Mouse (Mus musculus) liver, embryonic 12.5 days (tissue): Measurements from ENCODE around the gene Gabrr2. TPM values are rescaled to one million over a fixed set of nuclear protein-coding genes. Genes with fewer than 3 reads are reported as not detected.

Source experiments
- ATAC-seq: fragments of 200-750 bp; cut with Nextera tagmentation; 2 replicates; pipeline ENCODE4 v1.8.0; 2017; ENCODE audit warnings: moderate number of reproducible peaks, mild to moderate bottlenecking, moderate library complexity
- H3K27ac ChIP-seq: fragments of 300-500 bp; sonication (generic); 2 replicates; pipeline ENCODE4 v1.5.1; 2016; ENCODE audit warnings: mild to moderate bottlenecking
- H3K27me3 ChIP-seq: fragments of 300-500 bp; sonication (generic); replicated peaks from 2 replicates; pipeline ENCODE4 v1.6.1; 2016; ENCODE audit warnings: mild to moderate bottlenecking, moderate library complexity
- H3K36me3 ChIP-seq: fragments of 300-500 bp; sonication (generic); 2 replicates; pipeline ENCODE4 v1.6.1; 2016; ENCODE audit warnings: mild to moderate bottlenecking, moderate library complexity
- H3K4me1 ChIP-seq: fragments of 300-500 bp; sonication (generic); 2 replicates; pipeline ENCODE4 v1.6.1; 2016
- H3K4me2 ChIP-seq: fragments of 300-500 bp; sonication (generic); 2 replicates; pipeline ENCODE4 v1.6.1; 2016; ENCODE audit warnings: mild to moderate bottlenecking, moderate library complexity
- H3K4me3 ChIP-seq: fragments of 300-500 bp; sonication (generic); 2 replicates; pipeline ENCODE4 v1.5.1; 2016; ENCODE audit warnings: mild to moderate bottlenecking, moderate library complexity
- H3K9ac ChIP-seq: fragments of 300-500 bp; sonication (generic); 2 replicates; pipeline ENCODE4 v1.6.1; 2016; ENCODE audit warnings: mild to moderate bottlenecking, moderate library complexity
- H3K9me3 ChIP-seq: fragments of 300-500 bp; sonication (generic); replicated peaks from 2 replicates; pipeline ENCODE4 v1.6.1; 2016; ENCODE audit warnings: mild to moderate bottlenecking, moderate library complexity
- WGBS: fragments of 180-500 bp; shearing (Covaris S2); methylation state at CpG from one replicate; pipeline ENCODE4 v1.1.7; 2016; ENCODE audit not compliant: insufficient replicate concordance; 5-methylcytosine and 5-hydroxymethylcytosine counted together
- polyA plus RNA-seq: library from polyadenylated mRNA; unstranded; fragments of >200 nt; fragmentation: Nextera tagmentation; extraction: Ambion mirVana; gene quantifications from 2 replicates; pipeline ENCODE4 v1.2.1, GENCODE M21; 2016

Gene Gabrr2
- not detected in 2 replicates for polyA plus RNA-seq

DNA sequence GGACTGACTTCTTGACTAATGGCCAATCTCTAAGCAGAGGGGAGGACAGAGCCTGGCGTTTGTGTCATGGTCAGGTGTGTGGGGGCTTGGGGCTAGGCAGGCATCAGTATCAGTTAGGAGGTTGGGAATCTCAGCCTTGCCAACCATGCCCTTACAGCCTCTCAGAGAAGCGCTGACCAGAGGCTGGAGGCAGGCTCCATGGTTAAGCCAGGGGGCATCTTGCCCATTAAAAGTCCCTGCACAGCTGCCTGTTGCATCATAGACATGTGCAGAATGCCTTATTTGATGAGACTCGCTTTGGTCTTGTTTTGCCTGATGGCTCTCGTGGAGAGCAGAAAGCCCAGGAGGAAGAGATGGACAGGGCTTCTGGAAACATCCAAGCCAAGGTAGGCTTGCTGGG lies at the start of gene Gabrr2:
TSS of gene Gabrr2 (plus strand) at position 19 of the 400 bp plus-strand sequence.
- no peak within 1 kb of the TSS for H3K4me3 ChIP-seq
- no peak for ATAC-seq
- no peaks in the 10 kb centered on the region for H3K9me3 ChIP-seq
- 65% methylated on average over 4 of the region's 4 CpGs for WGBS
- H3K27me3 ChIP-seq, result 0 out of 2 replicates have a peak, but pooled peaks cover 9% of the 10 kb centered on the region
- H3K27ac ChIP-seq, result no peak within 1 kb of the TSS
- H3K36me3 ChIP-seq, result no peaks in the 10 kb centered on the region
- H3K9ac ChIP-seq, result no peak within 1 kb of the TSS
- no peak within 1 kb of the TSS for H3K4me2 ChIP-seq
- H3K4me1 ChIP-seq, result no peaks in the 10 kb centered on the region

DNA sequence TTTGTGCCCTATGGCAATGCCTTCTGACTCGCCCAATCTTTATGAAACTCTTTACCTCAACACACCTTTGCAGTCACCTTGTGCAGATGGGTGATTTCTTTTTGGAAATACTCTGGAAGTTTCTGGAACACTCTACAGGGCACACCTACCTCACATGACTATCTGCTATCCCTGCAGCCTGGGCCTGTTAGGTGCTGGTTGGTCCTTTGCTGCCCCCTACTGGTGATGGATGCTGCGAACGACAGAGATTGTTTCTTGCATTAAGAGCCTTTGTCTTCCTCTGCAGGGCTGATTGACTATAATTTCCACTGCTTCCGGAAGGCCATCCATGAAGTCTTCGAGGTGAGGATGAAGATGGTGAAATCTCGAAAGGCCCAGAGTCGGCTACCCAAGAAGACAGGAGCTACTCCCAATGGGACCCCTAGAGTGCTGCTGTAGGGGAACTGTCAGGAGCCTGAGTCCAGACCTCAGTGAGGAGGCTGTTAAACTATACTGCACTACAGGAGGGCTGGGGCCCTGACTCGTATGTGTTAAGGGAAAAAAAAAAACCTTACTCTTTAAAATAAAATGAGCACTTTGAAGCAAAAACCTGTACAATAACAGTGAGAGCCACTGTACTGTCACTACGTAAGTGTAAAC lies 44.3 kb upstream of the Gabrr2 start:
- no peaks in the 10 kb centered on the region for H3K36me3 ChIP-seq
- peak; percentile 61; the same call in 1 of the 2 replicates for ATAC-seq
- no peak overlapping the region for H3K27ac ChIP-seq
- peaks cover 17% of the 10 kb centered on the region for H3K27me3 ChIP-seq
- 26% methylated on average over 9 of the region's 9 CpGs for WGBS
- H3K9ac ChIP-seq, result no peak overlapping the region
- no peaks in the 10 kb centered on the region for H3K9me3 ChIP-seq
- no peaks in the 10 kb centered on the region for H3K4me1 ChIP-seq
- no peak overlapping the region for H3K4me2 ChIP-seq
- no peak overlapping the region for H3K4me3 ChIP-seq

DNA sequence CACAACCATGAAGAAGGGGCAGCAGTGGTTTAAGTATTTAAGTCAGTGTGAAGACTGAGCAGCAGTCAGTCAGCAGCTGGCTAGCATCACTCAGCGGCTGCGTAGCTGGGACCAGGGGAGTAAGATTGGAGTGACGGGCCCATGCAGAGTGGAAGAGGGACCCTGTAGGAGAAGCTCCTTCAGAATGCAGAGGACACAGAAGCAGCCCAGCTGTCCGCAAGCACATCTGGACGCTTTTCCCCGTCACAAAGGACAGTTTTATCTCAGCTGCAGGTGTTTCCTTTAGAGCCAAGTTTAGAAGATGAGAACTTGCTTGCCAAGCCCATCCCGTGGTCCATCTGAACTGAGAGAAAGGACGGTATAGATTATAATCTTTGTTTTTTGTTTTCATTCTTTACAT lies 38.4 kb upstream of the Gabrr2 start:
- H3K36me3 ChIP-seq, result 0 out of 2 replicates have a peak, but pooled peaks cover 3% of the 10 kb centered on the region
- WGBS, result 56% methylated on average over 8 of the region's 8 CpGs
- no peak overlapping the region for H3K4me2 ChIP-seq
- H3K4me1 ChIP-seq, result no peaks in the 10 kb centered on the region
- no peaks in the 10 kb centered on the region for H3K9me3 ChIP-seq
- no peak overlapping the region for H3K27ac ChIP-seq
- H3K27me3 ChIP-seq, result peaks cover 40% of the 10 kb centered on the region
- no peak overlapping the region for H3K9ac ChIP-seq
- H3K4me3 ChIP-seq, result no peak overlapping the region
- ATAC-seq, result no peak

DNA sequence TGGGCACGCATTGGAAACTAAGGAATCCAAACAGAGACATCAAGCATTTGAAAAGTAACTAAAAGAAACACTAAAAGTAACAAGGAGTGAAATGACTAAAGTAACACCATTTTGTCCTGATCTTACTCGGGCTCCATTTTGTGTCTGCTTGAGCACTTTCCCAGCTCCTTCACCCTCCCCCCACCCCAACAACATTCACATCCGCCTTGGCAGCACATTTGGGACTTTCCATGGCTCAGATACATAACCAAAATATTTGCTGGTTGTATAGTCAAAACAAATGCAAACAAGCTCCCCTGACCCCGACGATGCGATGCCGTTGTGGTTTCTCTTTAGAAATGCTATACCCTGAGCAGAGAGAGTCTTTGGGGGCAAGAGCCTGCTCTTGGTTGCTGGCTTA lies 33.7 kb upstream of the Gabrr2 start:
- no peak overlapping the region for H3K27ac ChIP-seq
- WGBS, result 75% methylated on average over 7 of the region's 7 CpGs
- H3K4me1 ChIP-seq, result peaks cover 30% of the 10 kb centered on the region
- no peak overlapping the region for H3K4me2 ChIP-seq
- H3K36me3 ChIP-seq, result 0 out of 2 replicates have a peak, but pooled peaks cover 3% of the 10 kb centered on the region
- H3K4me3 ChIP-seq, result no peak overlapping the region
- no peaks in the 10 kb centered on the region for H3K9me3 ChIP-seq
- peaks cover 23% of the 10 kb centered on the region for H3K27me3 ChIP-seq
- H3K9ac ChIP-seq, result no peak overlapping the region
- ATAC-seq, result no peak

DNA sequence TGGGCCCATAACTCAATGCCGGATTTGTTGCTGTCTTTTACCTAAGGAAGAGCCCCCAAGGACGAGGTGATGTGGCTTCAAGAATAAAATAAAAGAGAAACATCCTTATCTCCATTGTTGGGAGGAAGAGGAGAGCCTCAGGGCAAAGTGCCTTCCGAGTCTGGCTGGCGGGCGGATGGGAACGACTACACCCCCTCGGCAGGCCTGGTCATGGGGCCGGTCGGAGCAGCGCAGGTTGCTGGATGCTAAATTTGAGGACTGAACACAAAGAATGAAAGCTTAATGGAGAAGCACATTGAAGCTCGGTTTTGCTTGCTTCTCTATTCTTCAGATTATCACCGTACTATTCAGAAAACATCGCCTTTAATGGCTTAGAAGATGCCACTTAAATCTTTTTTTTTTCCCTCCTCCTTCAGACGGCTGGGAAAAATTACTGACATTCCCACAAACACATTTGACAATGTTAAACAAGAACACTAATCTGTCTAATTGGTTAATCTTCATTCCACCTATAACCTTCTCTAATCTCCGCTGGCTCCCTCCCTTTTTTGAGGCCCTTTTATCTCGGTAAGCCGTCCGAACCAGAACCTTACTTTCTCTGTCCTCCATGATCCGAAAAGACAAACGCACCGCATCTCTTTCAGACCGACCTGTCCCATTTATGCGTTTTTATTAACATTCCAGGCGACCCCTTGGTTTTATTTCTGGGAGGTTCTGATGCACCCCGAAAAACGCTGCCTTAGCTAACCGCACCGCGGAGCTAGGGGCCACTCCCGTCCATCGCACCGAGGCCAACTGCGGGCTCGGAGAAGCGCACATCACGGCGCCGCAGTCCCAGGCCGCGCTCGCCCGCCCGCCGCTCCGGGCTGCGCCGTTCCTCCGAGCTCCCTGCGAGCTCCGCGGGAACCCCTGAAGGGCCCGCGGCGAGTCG lies 32.3 kb upstream of the Gabrr2 start:
- Histone ChIP-seq H3K9me3 (no peaks in the 10 kb centered on the region), H3K4me3 (peak overlapping the region; percentile 83), H3K9ac (peak overlapping the region; percentile 93), H3K27ac (peak overlapping the region; percentile 92), H3K4me1 (peaks cover 31% of the 10 kb centered on the region), H3K4me2 (peak overlapping the region; percentile 92), H3K36me3 (peaks cover 10% of the 10 kb centered on the region), H3K27me3 (peaks cover 20% of the 10 kb centered on the region)
- ATAC-seq, result peak; percentile 67
- WGBS, result 4% methylated on average over 55 of the region's 55 CpGs

DNA sequence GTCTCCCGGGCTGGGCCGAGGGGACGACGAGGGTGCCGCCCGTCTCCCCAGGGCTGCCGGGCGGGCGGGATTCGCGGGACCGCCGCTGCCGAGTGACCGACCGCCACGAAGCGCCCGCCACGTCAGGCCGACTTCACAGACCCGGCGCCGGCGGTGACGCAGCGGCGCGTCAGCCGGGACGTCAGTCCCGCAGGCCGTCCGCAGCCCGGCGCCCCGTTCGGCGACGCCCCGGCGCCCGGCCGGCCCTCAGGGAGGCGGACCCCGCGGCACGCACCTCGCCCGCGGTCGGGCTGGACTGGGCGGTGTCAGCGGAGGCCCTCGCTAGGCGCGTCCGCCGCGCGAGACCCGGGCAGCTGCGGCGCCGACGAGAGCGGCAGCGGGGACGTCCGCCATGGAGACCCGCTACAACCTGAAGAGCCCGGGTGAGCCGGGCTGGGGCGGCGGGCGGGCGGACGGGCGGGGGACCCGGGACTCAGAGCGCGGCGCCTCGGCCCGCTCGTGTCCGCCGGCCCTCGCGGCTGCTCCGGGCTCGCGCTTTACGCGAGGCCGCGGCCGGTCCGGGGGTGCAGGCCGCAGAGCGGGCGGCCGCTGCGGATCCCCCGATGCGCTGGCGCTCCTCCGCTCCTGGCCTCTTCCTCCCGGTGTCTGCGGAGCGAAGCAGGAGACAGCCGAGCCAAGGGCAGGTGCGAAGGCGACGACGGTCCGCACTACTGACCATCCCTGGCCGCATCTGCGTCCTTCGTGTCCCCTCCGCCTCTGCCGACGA lies 31.4 kb upstream of the Gabrr2 start, which contains the start of gene Ube2j1:
TSS of gene Ube2j1 (plus strand) at position 222 of the 766 bp plus-strand sequence.
- peak; percentile 99 for ATAC-seq
- Histone ChIP-seq H3K9ac (peak within 1 kb of the TSS; percentile 93), H3K4me3 (peak within 1 kb of the TSS; percentile 83), H3K9me3 (no peaks in the 10 kb centered on the region), H3K36me3 (peaks cover 15% of the 10 kb centered on the region), H3K4me2 (peak within 1 kb of the TSS; percentile 92), H3K4me1 (peaks cover 31% of the 10 kb centered on the region), H3K27me3 (peaks cover 20% of the 10 kb centered on the region), H3K27ac (peak within 1 kb of the TSS; percentile 92)
- WGBS, result under 1% methylated on average over 110 of the region's 123 CpGs

DNA sequence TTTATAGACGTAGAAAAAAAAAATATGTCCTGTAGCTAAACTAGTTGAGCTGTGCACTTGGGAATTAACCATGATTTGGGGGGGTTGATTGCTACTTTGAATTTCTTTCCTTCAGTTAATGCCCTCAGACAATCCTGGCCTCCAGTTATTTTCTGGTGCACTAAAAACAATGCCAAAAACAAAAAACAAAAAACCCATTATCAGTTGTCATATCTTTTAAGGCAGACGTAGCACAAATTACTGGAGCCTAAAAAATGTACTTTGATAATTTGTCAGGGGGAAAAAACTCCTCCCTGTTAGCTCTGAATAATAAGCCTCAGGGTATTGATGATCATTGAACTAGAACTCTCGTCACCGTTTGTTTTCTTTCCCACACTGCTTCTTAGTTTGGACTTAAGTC lies 30.8 kb upstream of the Gabrr2 start:
- Histone ChIP-seq H3K4me1 (peaks cover 31% of the 10 kb centered on the region), H3K36me3 (peaks cover 22% of the 10 kb centered on the region), H3K27me3 (peaks cover 20% of the 10 kb centered on the region), H3K9me3 (no peaks in the 10 kb centered on the region), H3K27ac (peak overlapping the region; percentile 92; the same call in 1 of the 2 replicates), H3K9ac (peak overlapping the region; percentile 93), H3K4me3 (peak overlapping the region; percentile 83), H3K4me2 (peak overlapping the region; percentile 92)
- WGBS, result 27% methylated on average over 4 of the region's 4 CpGs
- ATAC-seq, result no peak

DNA sequence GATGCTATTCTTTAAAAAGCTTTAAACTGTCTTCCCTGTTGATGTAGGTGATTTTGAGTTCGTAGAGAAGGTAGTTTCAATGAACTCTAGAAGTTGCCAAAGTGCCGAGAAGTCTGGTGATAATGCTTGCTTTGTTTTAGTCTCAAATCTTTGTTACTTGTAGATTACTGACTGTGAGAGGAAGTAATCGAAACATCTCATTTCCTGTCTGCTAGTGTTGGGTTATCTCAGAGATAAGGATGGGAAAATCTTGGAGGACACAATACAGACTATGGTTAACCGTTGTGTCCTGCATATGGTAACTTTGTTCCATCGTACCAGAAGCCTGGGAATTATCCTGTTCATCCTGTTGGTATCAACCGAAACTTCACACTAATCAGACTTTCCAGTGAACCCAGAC lies 29.3 kb upstream of the Gabrr2 start:
- peaks cover 31% of the 10 kb centered on the region for H3K4me1 ChIP-seq
- no peak overlapping the region for H3K4me3 ChIP-seq
- H3K27me3 ChIP-seq, result peaks cover 12% of the 10 kb centered on the region
- H3K4me2 ChIP-seq, result peak overlapping the region; percentile 92; the same call in 1 of the 2 replicates
- H3K27ac ChIP-seq, result no peak overlapping the region
- H3K36me3 ChIP-seq, result peaks cover 24% of the 10 kb centered on the region
- no peaks in the 10 kb centered on the region for H3K9me3 ChIP-seq
- 31% methylated on average over 6 of the region's 6 CpGs for WGBS
- ATAC-seq, result no peak
- H3K9ac ChIP-seq, result no peak overlapping the region; the same call in 1 of the 2 replicates

DNA sequence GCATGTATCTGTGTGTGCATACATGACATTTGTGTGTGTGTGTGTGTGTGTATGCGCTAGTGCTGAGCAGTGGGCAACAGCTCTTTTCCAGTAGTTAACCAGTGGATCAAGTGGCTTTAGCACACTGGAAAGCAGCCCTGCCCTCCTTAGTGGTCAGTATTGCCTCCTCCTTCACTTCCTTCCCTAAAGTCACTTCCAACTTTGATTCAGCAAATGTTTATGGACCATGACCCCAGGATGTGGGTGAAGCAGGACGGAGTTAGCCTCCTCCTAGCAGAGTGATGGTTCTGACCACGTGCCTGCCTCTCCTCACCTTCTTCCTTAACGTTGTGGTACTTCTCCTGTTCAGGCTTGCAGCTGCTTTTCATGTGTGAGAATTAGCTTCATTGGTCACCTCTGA lies 23.0 kb upstream of the Gabrr2 start:
- H3K36me3 ChIP-seq, result peaks cover 84% of the 10 kb centered on the region
- H3K4me2 ChIP-seq, result no peak overlapping the region
- H3K4me3 ChIP-seq, result no peak overlapping the region
- no peaks in the 10 kb centered on the region for H3K9me3 ChIP-seq
- H3K9ac ChIP-seq, result no peak overlapping the region
- WGBS, result 68% methylated on average over 4 of the region's 4 CpGs
- ATAC-seq, result no peak
- H3K27ac ChIP-seq, result no peak overlapping the region
- no peaks in the 10 kb centered on the region for H3K27me3 ChIP-seq
- H3K4me1 ChIP-seq, result no peaks in the 10 kb centered on the region

DNA sequence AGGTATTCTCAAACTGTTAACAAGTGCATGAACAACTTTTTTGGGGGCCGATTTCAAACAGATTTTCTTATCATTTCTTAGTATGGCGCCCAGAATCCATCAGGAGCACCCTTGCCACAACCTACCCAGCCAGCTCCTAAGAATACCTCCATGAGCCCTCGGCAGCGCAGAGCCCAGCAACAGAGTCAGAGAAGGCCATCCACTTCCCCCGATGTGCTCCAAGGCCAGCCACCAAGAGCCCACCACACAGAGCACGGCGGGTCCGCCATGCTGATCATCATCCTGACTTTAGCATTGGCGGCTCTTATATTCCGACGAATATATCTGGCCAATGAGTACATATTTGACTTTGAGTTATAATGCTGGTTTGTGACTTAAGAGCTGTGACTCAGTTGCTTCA lies 13.2 kb upstream of the Gabrr2 start:
- Histone ChIP-seq H3K27ac (no peak overlapping the region), H3K4me1 (no peaks in the 10 kb centered on the region), H3K27me3 (no peaks in the 10 kb centered on the region), H3K4me2 (no peak overlapping the region), H3K9me3 (no peaks in the 10 kb centered on the region), H3K9ac (no peak overlapping the region), H3K4me3 (no peak overlapping the region), H3K36me3 (peaks cover 70% of the 10 kb centered on the region)
- ATAC-seq, result no peak
- 85% methylated on average over 11 of the region's 11 CpGs for WGBS

DNA sequence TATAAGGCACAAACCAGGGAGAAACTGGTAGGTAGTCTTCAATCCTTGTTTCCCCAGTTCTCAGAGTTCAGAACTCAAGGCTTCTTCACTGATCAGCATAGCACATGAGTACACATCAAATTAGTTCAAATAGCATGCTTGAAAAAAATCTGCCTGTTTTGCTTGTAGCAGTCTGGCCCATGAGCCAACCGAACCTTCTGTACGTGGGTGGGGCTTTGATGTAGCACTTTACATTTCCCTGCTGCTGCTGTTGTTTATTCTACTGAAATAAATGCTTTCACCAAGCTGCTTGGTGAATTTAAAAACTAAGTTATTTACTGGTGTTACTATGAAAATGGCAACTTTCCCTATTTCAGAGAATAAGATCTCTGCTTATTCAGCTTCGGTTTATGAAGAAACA lies 10.7 kb upstream of the Gabrr2 start:
- WGBS, result 81% methylated on average over 3 of the region's 3 CpGs
- no peaks in the 10 kb centered on the region for H3K4me1 ChIP-seq
- H3K4me3 ChIP-seq, result no peak overlapping the region
- no peak overlapping the region for H3K4me2 ChIP-seq
- H3K36me3 ChIP-seq, result peaks cover 46% of the 10 kb centered on the region
- H3K9me3 ChIP-seq, result no peaks in the 10 kb centered on the region
- ATAC-seq, result no peak
- H3K27ac ChIP-seq, result no peak overlapping the region
- no peak overlapping the region for H3K9ac ChIP-seq
- no peaks in the 10 kb centered on the region for H3K27me3 ChIP-seq
